In the genomic region with DNA sequence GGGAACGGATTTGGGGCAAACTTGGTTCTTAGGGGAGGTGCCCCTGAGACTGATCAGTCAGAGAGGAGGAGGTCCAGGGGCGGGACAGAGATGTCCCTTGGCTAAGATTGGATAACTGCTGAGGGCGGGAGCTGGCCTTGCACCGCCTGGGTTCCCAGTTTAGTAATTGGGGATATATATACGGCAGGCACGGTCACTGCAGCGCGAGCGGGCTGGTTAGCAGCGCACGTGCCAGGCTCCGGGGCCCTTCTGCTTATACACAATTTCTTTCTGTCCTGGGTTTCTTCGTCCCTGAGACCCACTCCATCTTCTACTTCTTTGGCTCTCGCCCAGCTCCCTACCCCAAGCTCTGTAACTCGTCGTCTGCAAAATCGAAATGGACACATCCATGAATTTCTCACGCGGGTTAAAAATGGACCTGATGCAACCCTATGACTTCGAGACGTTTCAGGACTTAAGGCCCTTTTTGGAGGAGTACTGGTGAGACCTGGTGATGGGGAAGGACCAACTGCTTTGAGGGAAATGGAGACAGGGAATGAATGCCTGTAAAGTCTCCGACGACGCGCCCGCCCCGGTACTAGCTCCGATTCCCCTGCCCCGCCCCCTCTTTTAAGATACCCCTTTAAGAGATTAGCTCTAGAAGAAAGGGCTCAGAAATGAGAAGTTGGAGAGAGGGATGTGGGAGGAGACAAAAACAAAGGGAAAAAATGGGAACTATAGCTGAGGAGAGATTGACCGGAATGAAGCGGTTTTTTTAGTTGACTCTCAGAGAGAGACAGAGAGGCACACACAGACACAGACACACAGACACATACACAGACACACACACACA, we compare ENCODE assay signal across 8 mouse cellular contexts. TPM values are rescaled to one million over a fixed set of nuclear protein-coding genes. Genes with fewer than 3 reads are reported as not detected.
DNase-seq lines count a peak whose midpoint lies in the region; ATAC-seq lines count a peak whose summit lies in the region.

A gene (plus strand): TSS at position 204 of the 832 bp plus-strand sequence.

- peak within 1 kb of the TSS; percentile 9; the same call in 1 of the 2 replicates for H3K9ac ChIP-seq in heart, embryonic 15.5 days

- H3K4me1 ChIP-seq in heart, embryonic 15.5 days (replicated peaks): peaks cover 24% of the 10 kb centered on the region
- H3K4me1 ChIP-seq in midbrain, embryonic 10.5 days: peaks cover 31% of the 10 kb centered on the region

- no peak for ATAC-seq in CD4-positive, CD25-positive, alpha-beta regulatory T cell, adult 4 months
- peak; percentile 63; the same call in 1 of the 2 replicates for ATAC-seq in heart, embryonic 15.5 days (replicated peaks; ENCODE audit: insufficient number of reproducible peaks, insufficient read depth, low FRiP score, low read depth)

- 3% methylated on average over 31 of the region's 31 CpGs for WGBS in heart, embryonic 15.5 days
- WGBS in midbrain, embryonic 10.5 days: under 1% methylated on average over 31 of the region's 31 CpGs

- H3K27me3 ChIP-seq in heart, embryonic 15.5 days: peaks cover 66% of the 10 kb centered on the region
- H3K27me3 ChIP-seq in midbrain, embryonic 10.5 days (ENCODE audit: low read depth, poor library complexity, severe bottlenecking): peaks cover 69% of the 10 kb centered on the region

- peak within 1 kb of the TSS; percentile 61 for H3K4me2 ChIP-seq in heart, embryonic 15.5 days

- no peaks in the 10 kb centered on the region for H3K9me3 ChIP-seq in heart, embryonic 15.5 days (replicated peaks)
- H3K9me3 ChIP-seq in midbrain, embryonic 10.5 days (replicated peaks): no peaks in the 10 kb centered on the region

- H3K36me3 ChIP-seq in heart, embryonic 15.5 days: no peaks in the 10 kb centered on the region
- H3K36me3 ChIP-seq in midbrain, embryonic 10.5 days: no peaks in the 10 kb centered on the region

- DNase-seq in CD4-positive, CD25-positive, alpha-beta regulatory T cell, adult 2 months (ENCODE audit: low read depth, low spot score): peak; percentile 30
- peak; percentile 49 for DNase-seq in embryo, embryonic 11 days
- peak; percentile 38 to 63 for DNase-seq in kidney, postnatal 25 days
- peak; percentile 30 for DNase-seq in midbrain, embryonic 10.5 days (ENCODE audit: low spot score)
- DNase-seq in right cerebral cortex, postnatal 36 days (ENCODE audit: low spot score in 2 of 2): no peak
- no peak for DNase-seq in frontal cortex, postnatal 14 days (ENCODE audit: low spot score in 2 of 2)

- H3K4me3 ChIP-seq in heart, embryonic 15.5 days: peak within 1 kb of the TSS; percentile 37
- H3K4me3 ChIP-seq in midbrain, embryonic 10.5 days: peak within 1 kb of the TSS; percentile 42

- H3K27ac ChIP-seq in heart, embryonic 15.5 days: no peak within 1 kb of the TSS
- H3K27ac ChIP-seq in midbrain, embryonic 10.5 days (replicated peaks): no peak within 1 kb of the TSS

RNA-seq across cellular contexts. Expression of the gene that starts here (rescaled TPM):
- not detected for polyA plus RNA-seq in CD4-positive, CD25-positive, alpha-beta regulatory T cell, adult 4 months (2017; shearing (Covaris generic))
- polyA plus RNA-seq in heart, embryonic 15.5 days (2015; fragmentation: Nextera tagmentation; extraction: Ambion mirVana): not detected in 2 replicates
- polyA plus RNA-seq in midbrain, embryonic 10.5 days (2016; fragmentation: Nextera tagmentation; extraction: Ambion mirVana): not detected in 2 replicates

Comparison
In these comparisons a context has a peak if more than half of its experiments do, and no peak if none do; other contexts are left out.
1. Peak in ATAC-seq, H3K4me3 ChIP-seq, H3K9ac ChIP-seq and H3K4me2 ChIP-seq in heart, embryonic 15.5 days; RNA of the gene not detected or under 1 TPM.
2. Peak in DNase-seq and H3K4me3 ChIP-seq in midbrain, embryonic 10.5 days; RNA of the gene not detected or under 1 TPM.
3. DNase-seq: peak in CD4-positive, CD25-positive, alpha-beta regulatory T cell, adult 2 months (single experiment), embryo, embryonic 11 days (single experiment) and kidney, postnatal 25 days (2 of 2); none in right cerebral cortex, postnatal 36 days (0 of 2) and frontal cortex, postnatal 14 days (0 of 2).